Mouse (Mus musculus) NIH3T3 (cell line): ENCODE measurements around the gene Bmp8b.
"Not testable (repeated sequence)": the region's sequence is repeated elsewhere in the genome, so short reads cannot be mapped to it uniquely, and the experiment has no call there.

ENCODE experiments used
- DNase-seq: peaks from one replicate; pipeline ENCODE4 v3.0.0-alpha.2; 2012; ENCODE audit warnings: low read depth

Gene Bmp8b

GRCm38 (mm10) chr4:123104651-123105450 lies at the start of gene Bmp8b:
Gene Bmp8b (plus strand): TSS chr4:123105165.
- no peak for DNase-seq

- no peak for DNase-seq
Observed at GRCm38 (mm10) chr4:123056560-123057109, 48.3 kb upstream of the Bmp8b start.

- no peak for DNase-seq
Observed at GRCm38 (mm10) chr4:123057957-123058356, 47.0 kb upstream of the Bmp8b start.

GRCm38 (mm10) chr4:123061744-123062143 lies 43.2 kb upstream of the Bmp8b start:
- DNase-seq = no peak

- DNase-seq = no peak
Observed at GRCm38 (mm10) chr4:123068646-123069045, 36.3 kb upstream of the Bmp8b start.

- peak; percentile 63 for DNase-seq
Observed at GRCm38 (mm10) chr4:123071266-123071966, 33.5 kb upstream of the Bmp8b start.

- DNase-seq = no peak
Observed at GRCm38 (mm10) chr4:123076928-123077327, 28.0 kb upstream of the Bmp8b start.

GRCm38 (mm10) chr4:123078231-123078630 lies 26.7 kb upstream of the Bmp8b start:
- DNase-seq = no peak

GRCm38 (mm10) chr4:123080791-123081190 lies 24.2 kb upstream of the Bmp8b start:
- DNase-seq = peak; percentile 49

GRCm38 (mm10) chr4:123082283-123083163 lies 22.4 kb upstream of the Bmp8b start:
- DNase-seq = peak; percentile 82

- no peak for DNase-seq
Observed at GRCm38 (mm10) chr4:123083323-123083902, 21.6 kb upstream of the Bmp8b start.

- no peak for DNase-seq
Observed at GRCm38 (mm10) chr4:123085290-123085689, 19.7 kb upstream of the Bmp8b start.

GRCm38 (mm10) chr4:123086381-123086780 lies 18.6 kb upstream of the Bmp8b start:
- DNase-seq = no peak

GRCm38 (mm10) chr4:123092621-123093020 lies 12.3 kb upstream of the Bmp8b start:
- DNase-seq = no peak

- DNase-seq = no peak
Observed at GRCm38 (mm10) chr4:123093064-123093776, 11.7 kb upstream of the Bmp8b start.

GRCm38 (mm10) chr4:123093869-123094268 lies 11.1 kb upstream of the Bmp8b start:
- DNase-seq = no peak

- DNase-seq = no peak
Observed at GRCm38 (mm10) chr4:123105451-123105790, 456 bp downstream of the Bmp8b start.

GRCm38 (mm10) chr4:123105929-123106328 lies 964 bp downstream of the Bmp8b start:
- not testable (repeated sequence) for DNase-seq

GRCm38 (mm10) chr4:123106864-123107263 lies 1.9 kb downstream of the Bmp8b start:
- peak; percentile 86 for DNase-seq

- DNase-seq = no peak
Observed at GRCm38 (mm10) chr4:123108056-123108455, 3.1 kb downstream of the Bmp8b start.

GRCm38 (mm10) chr4:123110751-123111150 lies 5.8 kb downstream of the Bmp8b start:
- DNase-seq = no peak
